Mouse (Mus musculus) olfactory bulb, adult 2 months (tissue): ENCODE measurements around the gene Gstm2.

Source experiments
- CTCF ChIP-seq: fragments of 200-500 bp; IDR thresholded peaks from 2 replicates; pipeline ENCODE4 v1.5.1; 2012; ENCODE audit warnings: low read depth, mild to moderate bottlenecking, low read length, moderate library complexity; ENCODE audit not compliant: insufficient read depth
- POLR2A ChIP-seq: fragments of 200-500 bp; IDR thresholded peaks from 2 replicates; pipeline ENCODE4 v1.6.1; 2012; ENCODE audit warnings: mild to moderate bottlenecking, low read depth, low read length, moderate library complexity; ENCODE audit not compliant: insufficient read depth

- TF ChIP-seq POLR2A (no peak), CTCF (no peak)
Measured at GRCm38 (mm10) chr3:107977691-107978090, 8.6 kb downstream of the Gstm2 start.
